ENCODE assay signal across 11 mouse cellular contexts in genomic region chr2:72546963-72547362, GRCm38 (mm10).
"Had no signal": no experiment of that assay in that cellular context is flagged by ENCODE, and none has a peak within 500 bp of the region (broad histone marks: within the 10 kb centered on the region; RNA-seq: fewer than 3 reads in every experiment).

No protein-coding gene starts in this region.

- H3K9me3 ChIP-seq: limb, embryonic 13.5 days; midbrain, embryonic 10.5 days; neural tube, embryonic 15.5 days had no signal

- H3K4me3 ChIP-seq: limb, embryonic 13.5 days; midbrain, embryonic 10.5 days; myocyte; neural tube, embryonic 15.5 days had no signal

- H3K4me1 ChIP-seq: midbrain, embryonic 10.5 days; neural tube, embryonic 15.5 days had no signal

- H3K4me2 ChIP-seq: limb, embryonic 13.5 days; neural tube, embryonic 15.5 days had no signal

- DNase-seq: left cerebral cortex, postnatal 4 days; lung, adult 18-20 months; midbrain, embryonic 14.5 days; right cerebral cortex, adult 18-20 months; right cerebral cortex, postnatal 25 days; thymus, postnatal 36 days had no signal

- H3K36me3 ChIP-seq: limb, embryonic 13.5 days; midbrain, embryonic 10.5 days; neural tube, embryonic 15.5 days had no signal

- H3K27ac ChIP-seq: limb, embryonic 13.5 days; liver, embryonic 14.5 days; midbrain, embryonic 10.5 days; neural tube, embryonic 15.5 days had no signal

- H3K9ac ChIP-seq: limb, embryonic 13.5 days; liver, embryonic 14.5 days; neural tube, embryonic 15.5 days had no signal

- H3K27me3 ChIP-seq: limb, embryonic 13.5 days had no signal
